Mouse (Mus musculus) Patski (cell line): ENCODE measurements around the gene Fbxw10. TPM values are rescaled to one million over a fixed set of nuclear protein-coding genes. Genes with fewer than 3 reads are reported as not detected.
A peak's percentile ranks its signal among the peaks of the same experiment; 100 is the strongest.

Experiments used
- ATAC-seq: fragments of 100-300 bp; one replicate; pipeline ENCODE4 v1.8.0; 2021
- CTCF ChIA-PET: fragments of 350-600 bp; sonication (Branson Sonifier 250); formaldehyde crosslinking; loops from one replicate; lab custom pipeline; 2022; ENCODE audit warnings: inconsistent platforms; lab: Charles Lee
- POLR2A ChIA-PET: fragments of 350-600 bp; sonication (Branson Sonifier 250); formaldehyde crosslinking; loops from one replicate; lab custom pipeline; 2022; ENCODE audit warnings: antibody characterized with exemption, inconsistent platforms; lab: Charles Lee
- DNase-seq: peaks from one replicate; pipeline ENCODE4 v3.0.0-alpha.2; 2011; ENCODE audit warnings: low read depth, low spot score
- H3K27me3 ChIP-seq: fragments of 371-371 bp; one replicate; pipeline ENCODE4 v1.5.1; 2021
- CTCF ChIP-seq: fragments of 100-300 bp; IDR thresholded peaks from one replicate; pipeline ENCODE4 v1.5.1; 2021
- in situ Hi-C: fragments of 300-500 bp; cut with MboI; formaldehyde crosslinking; loops from 3 replicates; pipeline ENCODE4 v1.11.1; 2018; ENCODE audit warnings: low pct_unique_long_range_greater_than_20kb, mixed read lengths
- polyA plus RNA-seq: library from polyadenylated mRNA; unstranded; gene quantifications from one replicate; pipeline ENCODE4 v1.2.3, GENCODE M21; 2021

The Fbxw10 gene
- polyA plus RNA-seq, 1 experiment from 2014 or later: 1.4 TPM

DNA sequence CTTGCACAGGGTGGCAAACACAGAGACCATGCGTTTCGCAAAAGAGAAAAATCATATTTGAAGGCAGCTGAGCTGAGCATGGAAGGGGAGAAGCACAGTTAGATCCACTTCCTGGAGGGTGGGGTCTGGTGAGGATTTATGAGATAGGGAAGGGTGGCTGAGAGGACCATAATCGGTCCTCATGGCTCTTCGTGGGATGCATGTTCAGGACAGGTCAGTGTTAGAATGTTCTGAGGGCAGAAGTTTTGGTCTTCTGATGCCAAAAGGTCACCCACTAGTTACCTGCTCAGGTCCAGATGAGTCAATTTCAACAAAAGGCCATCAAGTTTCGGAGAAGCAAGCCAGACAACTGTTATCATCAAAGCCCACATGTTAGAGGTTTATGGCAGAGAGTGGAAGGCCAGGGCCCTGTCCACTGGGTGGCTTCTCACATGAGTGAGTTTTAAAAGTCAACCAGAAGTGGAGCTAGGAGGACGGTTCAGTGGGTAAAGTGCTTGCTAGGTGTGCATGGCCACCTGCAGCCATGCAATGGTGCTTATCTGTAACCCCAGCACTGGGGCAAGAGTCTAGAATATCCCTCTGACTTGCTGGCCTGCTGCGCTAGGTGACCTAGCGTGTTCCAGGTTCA is 27.7 kb upstream of the Fbxw10 start:
- CTCF ChIA-PET: interaction anchor here (1.5 kb wide), 1 partner anchor 14 kb away, joined by 4 read pairs; no protein-coding TSS in a partner anchor

GRCm38 (mm10) chr11:62820059-62820541 is 26.8 kb upstream of the Fbxw10 start, which contains the start of gene Trim16:
Gene Trim16, plus strand, starts transcription at chr11:62820231.
- POLR2A ChIA-PET: interaction anchor here (0.7 to 1.1 kb wide), 3 partner anchors 8 to 217 kb away, joined by 3 to 4 read pairs (median 3); no protein-coding TSS in a partner anchor
- in situ Hi-C loops: no loop called here

More for the DNA sequence above, 27.7 kb upstream of the Fbxw10 start:
- no peaks in the 10 kb centered on the region for H3K27me3 ChIP-seq
- TF ChIP-seq CTCF: no peak
- ATAC-seq: no peak
- in situ Hi-C loops: no loop called here
- DNase-seq: no peak
- POLR2A ChIA-PET: interaction anchor here (0.7 to 0.9 kb wide), 2 partner anchors 11 to 216 kb away, joined by 3 read pairs; no protein-coding TSS in a partner anchor

GRCm38 (mm10) chr11:62820661-62821437 is 26.0 kb upstream of the Fbxw10 start:
- TF ChIP-seq CTCF: no peak
- ATAC-seq: peak; percentile 22
- CTCF ChIA-PET: interaction anchor here (1.2 to 1.5 kb wide), 2 partner anchors 16 to 27 kb away, joined by 3 to 4 read pairs; no protein-coding TSS in a partner anchor
- in situ Hi-C loops: no loop called here
- no peaks in the 10 kb centered on the region for H3K27me3 ChIP-seq
- no peak for DNase-seq
- POLR2A ChIA-PET: interaction anchor here (0.6 to 1.1 kb wide), 2 partner anchors 9 to 605 kb away, joined by 3 to 4 read pairs; no protein-coding TSS in a partner anchor

More at GRCm38 (mm10) chr11:62820059-62820541, 26.8 kb upstream of the Fbxw10 start, which contains the start of gene Trim16:
- ATAC-seq (peak; percentile 92), DNase-seq (peak; percentile 64)
- CTCF ChIA-PET: interaction anchor here (1.2 to 1.5 kb wide), 2 partner anchors 15 to 28 kb away, joined by 3 to 4 read pairs; no protein-coding TSS in a partner anchor
- TF ChIP-seq CTCF: no peak
- H3K27me3 ChIP-seq: no peaks in the 10 kb centered on the region

GRCm38 (mm10) chr11:62821893-62822292 is 25.0 kb upstream of the Fbxw10 start:
- TF ChIP-seq CTCF: no peak
- H3K27me3 ChIP-seq: no peaks in the 10 kb centered on the region
- ChIA-PET POLR2A (interaction anchor here (0.6 kb wide), 1 partner anchor 604 kb away, joined by 3 read pairs; no protein-coding TSS in a partner anchor), CTCF (interaction anchor here (1.3 kb wide), 1 partner anchor 29 kb away, joined by 3 read pairs; no protein-coding TSS in a partner anchor)
- ATAC-seq (no peak), DNase-seq (no peak)
- in situ Hi-C loops: no loop called here

- CTCF ChIA-PET: interaction anchor here (0.7 to 1.5 kb wide), 2 partner anchors 27 to 456 kb away, joined by 3 read pairs; no protein-coding TSS in a partner anchor
- POLR2A ChIA-PET: no interaction called here
- in situ Hi-C loops: no loop called here
Observed at GRCm38 (mm10) chr11:62824211-62824610, 22.7 kb upstream of the Fbxw10 start.

GRCm38 (mm10) chr11:62825222-62826105 is 21.4 kb upstream of the Fbxw10 start:
- POLR2A ChIA-PET: no interaction called here
- ATAC-seq: no peak
- in situ Hi-C loops: no loop called here
- DNase-seq: no peak
- no peaks in the 10 kb centered on the region for H3K27me3 ChIP-seq
- TF ChIP-seq CTCF: no peak
- CTCF ChIA-PET: no interaction called here

More at GRCm38 (mm10) chr11:62824211-62824610, 22.7 kb upstream of the Fbxw10 start:
- TF ChIP-seq CTCF: no peak
- DNase-seq (no peak), ATAC-seq (no peak)
- H3K27me3 ChIP-seq: no peaks in the 10 kb centered on the region

- POLR2A ChIA-PET: no interaction called here
- DNase-seq (no peak), ATAC-seq (no peak)
- CTCF ChIA-PET: no interaction called here
- in situ Hi-C loops: no loop called here
- no peaks in the 10 kb centered on the region for H3K27me3 ChIP-seq
- no peak for TF ChIP-seq CTCF
Observed at GRCm38 (mm10) chr11:62826106-62826733, 20.6 kb upstream of the Fbxw10 start.

DNA sequence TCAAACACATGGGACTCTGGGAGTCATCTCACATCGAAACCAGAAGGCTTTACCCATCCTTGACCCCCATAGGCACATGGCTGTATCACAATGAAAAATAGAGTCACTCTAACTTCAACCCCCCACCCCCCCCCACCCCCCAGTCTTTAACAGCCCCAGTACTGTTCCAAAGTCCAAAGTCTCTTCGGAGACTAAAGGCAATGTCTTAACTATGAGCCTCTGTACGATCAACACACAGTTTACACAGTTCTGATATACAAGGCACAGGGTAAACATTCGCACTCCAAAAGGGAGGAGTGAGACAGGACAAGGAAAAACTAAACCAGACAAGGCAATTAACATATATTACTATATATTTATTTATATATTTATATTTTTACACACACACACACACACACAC is 19.7 kb upstream of the Fbxw10 start:
- ATAC-seq: no peak
- TF ChIP-seq CTCF: no peak
- in situ Hi-C loops: no loop called here
- H3K27me3 ChIP-seq: no peaks in the 10 kb centered on the region
- POLR2A ChIA-PET: no interaction called here
- CTCF ChIA-PET: no interaction called here
- no peak for DNase-seq

DNA sequence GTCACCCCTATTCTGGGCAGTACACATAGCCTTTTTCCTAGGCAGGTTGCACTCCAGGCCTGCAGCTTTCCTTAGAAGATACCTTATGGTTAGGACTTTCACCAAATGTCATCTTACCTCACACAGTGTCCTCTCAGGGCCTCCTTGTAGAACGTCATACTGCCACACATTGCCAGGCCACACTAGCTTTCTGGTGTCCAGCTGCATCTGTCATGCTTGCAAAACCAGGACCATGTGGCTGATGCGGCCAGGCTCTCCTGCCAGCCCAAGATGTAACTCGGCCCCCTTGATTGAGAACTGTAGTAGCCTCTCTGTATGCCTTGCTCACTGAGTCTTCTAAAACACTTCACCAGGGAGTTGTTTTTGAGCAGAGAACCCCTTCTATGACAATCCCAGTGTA is 19.0 kb upstream of the Fbxw10 start:
- in situ Hi-C loops: no loop called here
- POLR2A ChIA-PET: no interaction called here
- TF ChIP-seq CTCF: no peak
- ATAC-seq (no peak), DNase-seq (no peak)
- CTCF ChIA-PET: no interaction called here
- H3K27me3 ChIP-seq: no peaks in the 10 kb centered on the region
